In the genomic region with DNA sequence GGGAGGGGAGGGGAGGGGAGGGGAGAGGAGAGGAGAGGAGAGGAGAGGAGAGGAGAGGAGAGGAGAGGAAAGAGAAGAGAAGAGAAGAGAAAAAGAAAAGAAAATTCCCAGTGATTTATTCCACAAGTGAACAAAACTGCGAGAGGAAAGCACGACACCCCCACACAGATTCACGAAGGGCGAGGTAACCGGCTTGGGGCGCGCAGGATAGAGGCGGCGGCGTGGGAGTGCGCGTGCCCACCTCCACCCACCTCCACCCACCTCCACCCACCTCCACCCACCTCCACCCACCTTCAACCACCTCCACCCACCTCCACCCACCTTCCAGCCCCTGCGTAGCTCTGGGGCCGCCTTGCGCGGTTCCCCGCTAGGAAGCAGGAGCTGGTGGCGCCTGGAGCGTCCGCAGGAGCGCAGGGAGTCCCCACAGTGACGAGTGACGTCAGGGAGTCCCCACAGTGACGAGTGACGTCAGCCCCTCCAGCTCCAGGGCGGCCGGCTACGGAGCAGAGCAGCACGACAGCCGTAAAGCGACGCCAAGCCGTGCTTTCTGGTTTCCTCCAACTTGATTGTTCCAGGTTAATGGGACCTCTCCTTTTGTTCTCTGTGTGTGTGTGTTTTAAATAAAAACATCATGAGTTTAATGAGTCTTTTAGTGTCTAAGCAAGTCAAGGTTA, we compare ENCODE assay signal across 8 mouse cellular contexts. TPM values are rescaled to one million over a fixed set of nuclear protein-coding genes. Genes with fewer than 3 reads are reported as not detected.
DNase-seq lines count a peak whose midpoint lies in the region; ATAC-seq and TF ChIP-seq lines count a peak whose summit lies in the region.

No protein-coding gene starts in this region.

- no peak for TF ChIP-seq EP300 in liver, postnatal 0 days (IDR thresholded peaks at IDR 0.05; ENCODE audit: low read depth)

- WGBS in forebrain, postnatal 0 days = 3% methylated on average over 29 of the region's 33 CpGs
- 2% methylated on average over 22 of the region's 33 CpGs for WGBS in liver, postnatal 0 days (ENCODE audit: insufficient replicate concordance)
- 2% methylated on average over 31 of the region's 33 CpGs for WGBS in neural tube, embryonic 14.5 days

- no peaks in the 10 kb centered on the region for H3K36me3 ChIP-seq in forebrain, postnatal 0 days (ENCODE audit: insufficient read depth)
- no peaks in the 10 kb centered on the region for H3K36me3 ChIP-seq in liver, postnatal 0 days (replicated peaks; ENCODE audit: insufficient read depth, low read length)
- H3K36me3 ChIP-seq in neural tube, embryonic 14.5 days (ENCODE audit: control insufficient read depth, insufficient read depth, low read length) = no peaks in the 10 kb centered on the region

- no peak overlapping the region for H3K27ac ChIP-seq in forebrain, postnatal 0 days (ENCODE audit: low read depth, low read length)
- H3K27ac ChIP-seq in liver, postnatal 0 days (ENCODE audit: low read depth) = no peak overlapping the region
- H3K27ac ChIP-seq in neural tube, embryonic 14.5 days (ENCODE audit: low read depth, low read length) = no peak overlapping the region

- no peaks in the 10 kb centered on the region for H3K9me3 ChIP-seq in forebrain, postnatal 0 days (ENCODE audit: low read length)
- H3K9me3 ChIP-seq in liver, postnatal 0 days (ENCODE audit: low read length) = no peaks in the 10 kb centered on the region
- no peaks in the 10 kb centered on the region for H3K9me3 ChIP-seq in neural tube, embryonic 14.5 days (ENCODE audit: control insufficient read depth, low read length)

- peak overlapping the region; percentile 66 for H3K4me2 ChIP-seq in forebrain, postnatal 0 days (ENCODE audit: low read depth)
- peak overlapping the region; percentile 69 for H3K4me2 ChIP-seq in liver, postnatal 0 days (ENCODE audit: low read depth, low read length)
- peak overlapping the region; percentile 51 for H3K4me2 ChIP-seq in neural tube, embryonic 14.5 days (ENCODE audit: low read depth, low read length)

- H3K4me1 ChIP-seq in forebrain, postnatal 0 days (ENCODE audit: insufficient read depth) = no peaks in the 10 kb centered on the region
- H3K4me1 ChIP-seq in liver, postnatal 0 days (ENCODE audit: insufficient read depth) = no peaks in the 10 kb centered on the region
- H3K4me1 ChIP-seq in neural tube, embryonic 14.5 days (ENCODE audit: control insufficient read depth, insufficient read depth, low read length) = no peaks in the 10 kb centered on the region

- DNase-seq in MN1 (ENCODE audit: low spot score) = peak; percentile 92
- DNase-seq in cerebellum, adult 8-10 months = peak; percentile 83
- peak; percentile 95 for DNase-seq in forebrain, postnatal 0 days
- DNase-seq in heart, postnatal 36 days = peak; percentile 74 to 77
- DNase-seq in layer of hippocampus, adult 18-20 months (ENCODE audit: low spot score in 2 of 2) = peak; percentile 83 to 90
- peak; percentile 85 for DNase-seq in liver, postnatal 0 days
- DNase-seq in testis, postnatal 10 days (ENCODE audit: low spot score) = peak; percentile 91

- peak overlapping the region; percentile 39; the same call in 1 of the 2 replicates for H3K9ac ChIP-seq in forebrain, postnatal 0 days
- H3K9ac ChIP-seq in liver, postnatal 0 days (replicated peaks) = 0 out of 2 replicates have a peak overlapping the region, but pooled peaks have one; percentile 46
- peak overlapping the region; percentile 50 for H3K9ac ChIP-seq in neural tube, embryonic 14.5 days (replicated peaks; ENCODE audit: low read depth, low read length)

- peak; percentile 99 for ATAC-seq in forebrain, postnatal 0 days
- ATAC-seq in liver, postnatal 0 days = peak; percentile 99
- ATAC-seq in neural tube, embryonic 14.5 days (ENCODE audit: low read depth) = peak; percentile 96

- no peaks in the 10 kb centered on the region for H3K27me3 ChIP-seq in forebrain, postnatal 0 days (ENCODE audit: insufficient read depth, low read length)
- H3K27me3 ChIP-seq in liver, postnatal 0 days (ENCODE audit: insufficient read depth, low read length) = no peaks in the 10 kb centered on the region
- no peaks in the 10 kb centered on the region for H3K27me3 ChIP-seq in neural tube, embryonic 14.5 days (ENCODE audit: control insufficient read depth, insufficient read depth, low read length)

- no peak for TF ChIP-seq CTCF in forebrain, postnatal 0 days (IDR thresholded peaks at IDR 0.05; ENCODE audit: low read depth)
- no peak for TF ChIP-seq CTCF in liver, postnatal 0 days (IDR thresholded peaks at IDR 0.05; ENCODE audit: low read depth)

- peak overlapping the region; percentile 48 for H3K4me3 ChIP-seq in forebrain, postnatal 0 days (ENCODE audit: low read depth, low read length)
- peak overlapping the region; percentile 44 for H3K4me3 ChIP-seq in liver, postnatal 0 days (ENCODE audit: low read depth, low read length)
- peak overlapping the region; percentile 45 for H3K4me3 ChIP-seq in neural tube, embryonic 14.5 days (ENCODE audit: low read depth, low read length)

- intact Hi-C loops in heart, postnatal 36 days (cut with DNase I) = no loop called here

RNA-seq across cellular contexts. Expression of gene Ccl28, which starts 8.0 kb away (rescaled TPM):
- 3.3 and 4.5 TPM in 2 replicates for total RNA-seq in forebrain, postnatal 0 days (2014; rRNA removed)
- polyA plus RNA-seq in forebrain, postnatal 0 days (2015; fragmentation: Nextera tagmentation; extraction: Ambion mirVana) = 0.09 and 0.22 TPM in 2 replicates
- total RNA-seq in heart, postnatal 36 days (2021) = not detected
- 1 to 10 TPM; 1.1 to 1.2 TPM for total RNA-seq in layer of hippocampus, adult 18-20 months (2021)
- not detected in 2 replicates for polyA plus RNA-seq in liver, postnatal 0 days (2015; fragmentation: Nextera tagmentation; extraction: Ambion mirVana)
- polyA plus RNA-seq in neural tube, embryonic 14.5 days (2014; fragmentation: Nextera tagmentation; extraction: Ambion mirVana) = 0.37 and 0.53 TPM in 2 replicates

RNA-seq across cellular contexts. Expression of gene Hmgcs1, which starts 58.6 kb away (rescaled TPM):
- total RNA-seq in forebrain, postnatal 0 days (2014; rRNA removed) = 392 and 404 TPM in 2 replicates
- 334 and 452 TPM in 2 replicates for polyA plus RNA-seq in forebrain, postnatal 0 days (2015; fragmentation: Nextera tagmentation; extraction: Ambion mirVana)
- 10 to 100 TPM; 38.6 to 39.0 TPM for total RNA-seq in heart, postnatal 36 days (2021)
- total RNA-seq in layer of hippocampus, adult 18-20 months (2021) = 100 to 1,000 TPM; 192 to 194 TPM
- polyA plus RNA-seq in liver, postnatal 0 days (2015; fragmentation: Nextera tagmentation; extraction: Ambion mirVana) = 81.2 and 94.7 TPM in 2 replicates
- 506 and 536 TPM in 2 replicates for polyA plus RNA-seq in neural tube, embryonic 14.5 days (2014; fragmentation: Nextera tagmentation; extraction: Ambion mirVana)
